Mouse (Mus musculus) testis, adult 2 months (tissue): ENCODE data around the gene Rnf213.

Experiments used
- CTCF ChIP-seq: fragments of 200-500 bp; IDR thresholded peaks from 2 replicates; pipeline ENCODE4 v1.5.1; 2012; ENCODE audit warnings: low read depth, mild to moderate bottlenecking, inconsistent platforms, low read length, moderate library complexity; ENCODE audit not compliant: control insufficient read depth, insufficient read depth, insufficient replicate concordance
- POLR2A ChIP-seq: fragments of 200-500 bp; IDR thresholded peaks from 2 replicates; pipeline ENCODE4 v1.6.1; 2012; ENCODE audit warnings: low read depth, mild to moderate bottlenecking, inconsistent platforms, low read length, moderate library complexity; ENCODE audit not compliant: control insufficient read depth

- TF ChIP-seq CTCF (no peak), POLR2A (peak; percentile 22; the same call in 1 of the 2 replicates)
Observed at GRCm38 (mm10) chr11:119392800-119393482, at the start of gene Rnf213.
